Mouse (Mus musculus): ENCODE measurements around the gene Wwc2.
A peak's percentile ranks its signal among the peaks of the same experiment; 100 is the strongest.

The Wwc2 gene

GRCm38 (mm10) chr8:47939933-47940870 lies 50.5 kb downstream of the Wwc2 start:
- DNase-seq (ENCODE audit: low read depth, low spot score): no peak

GRCm38 (mm10) chr8:47939217-47939616 lies 51.5 kb downstream of the Wwc2 start:
- no peak for DNase-seq (ENCODE audit: low read depth, low spot score)

- DNase-seq (ENCODE audit: low read depth, low spot score): no peak
Measured at GRCm38 (mm10) chr8:47936386-47936785, 54.3 kb downstream of the Wwc2 start.

- no peak for DNase-seq (ENCODE audit: low read depth, low spot score)
Measured at GRCm38 (mm10) chr8:47935461-47935860, 55.3 kb downstream of the Wwc2 start.

- no peak for DNase-seq (ENCODE audit: low read depth, low spot score)
Measured at GRCm38 (mm10) chr8:47933087-47933486, 57.6 kb downstream of the Wwc2 start.

GRCm38 (mm10) chr8:47932028-47932790 lies 58.5 kb downstream of the Wwc2 start:
- peak; percentile 76 for DNase-seq (ENCODE audit: low read depth, low spot score)

GRCm38 (mm10) chr8:47931371-47931770 lies 59.4 kb downstream of the Wwc2 start:
- no peak for DNase-seq (ENCODE audit: low read depth, low spot score)

- no peak for DNase-seq (ENCODE audit: low read depth, low spot score)
Measured at GRCm38 (mm10) chr8:47929615-47930014, 61.1 kb downstream of the Wwc2 start.

GRCm38 (mm10) chr8:47928604-47929185 lies 62.0 kb downstream of the Wwc2 start:
- DNase-seq (ENCODE audit: low read depth, low spot score): no peak

GRCm38 (mm10) chr8:47924921-47925320 lies 65.8 kb downstream of the Wwc2 start:
- no peak for DNase-seq (ENCODE audit: low read depth, low spot score)

GRCm38 (mm10) chr8:47922816-47923215 lies 67.9 kb downstream of the Wwc2 start:
- DNase-seq (ENCODE audit: low read depth, low spot score): no peak

- DNase-seq (ENCODE audit: low read depth, low spot score): no peak
Measured at GRCm38 (mm10) chr8:47922011-47922410, 68.7 kb downstream of the Wwc2 start.

GRCm38 (mm10) chr8:47920575-47921144 lies 70.1 kb downstream of the Wwc2 start:
- DNase-seq (ENCODE audit: low read depth, low spot score): peak; percentile 95

GRCm38 (mm10) chr8:47917060-47918035 lies 73.4 kb downstream of the Wwc2 start:
- no peak for DNase-seq (ENCODE audit: low read depth, low spot score)

GRCm38 (mm10) chr8:47915521-47915920 lies 75.2 kb downstream of the Wwc2 start:
- DNase-seq (ENCODE audit: low read depth, low spot score): peak; percentile 46

- DNase-seq (ENCODE audit: low read depth, low spot score): no peak
Measured at GRCm38 (mm10) chr8:47914946-47915345, 75.8 kb downstream of the Wwc2 start.

- no peak for DNase-seq (ENCODE audit: low read depth, low spot score)
Measured at GRCm38 (mm10) chr8:47914161-47914560, 76.6 kb downstream of the Wwc2 start.

- DNase-seq (ENCODE audit: low read depth, low spot score): no peak
Measured at GRCm38 (mm10) chr8:47913621-47914020, 77.1 kb downstream of the Wwc2 start.

- no peak for DNase-seq (ENCODE audit: low read depth, low spot score)
Measured at GRCm38 (mm10) chr8:47909681-47910080, 81.0 kb downstream of the Wwc2 start.

GRCm38 (mm10) chr8:47907056-47907455 lies 83.7 kb downstream of the Wwc2 start:
- no peak for DNase-seq (ENCODE audit: low read depth, low spot score)

GRCm38 (mm10) chr8:47906142-47906541 lies 84.6 kb downstream of the Wwc2 start:
- DNase-seq (ENCODE audit: low read depth, low spot score): no peak

All from ZHBTc4 (cell line).